Mouse (Mus musculus) erythroblast, embryonic 14.5 days (primary cell): ENCODE data around the gene Nlrp9b.

Experiments used
- GATA1 ChIP-seq: IDR thresholded peaks from 2 replicates; pipeline ENCODE4 v1.6.1; 2012; ENCODE audit warnings: low read length, inconsistent platforms, mixed read lengths
- TAL1 ChIP-seq: IDR thresholded peaks from 3 replicates; pipeline ENCODE4 v1.6.1; 2012; ENCODE audit warnings: low read length, inconsistent platforms, mixed read lengths

- no peak for TF ChIP-seq GATA1
- TF ChIP-seq TAL1: no peak
Measured at GRCm38 (mm10) chr7:19956341-19956781, 34.9 kb upstream of the Nlrp9b start.
